Mouse (Mus musculus): Measurements from ENCODE around the gene Shisal2a. TPM values are rescaled to one million over a fixed set of nuclear protein-coding genes. Genes with fewer than 3 reads are reported as not detected.

Gene Shisal2a
- polyA plus RNA-seq, 1 experiment from 2014 or later: 0.34 TPM

GRCm38 (mm10) chr4:108379476-108379875, 3.7 kb downstream of the Shisal2a start:
- Histone ChIP-seq H3K9me3 (ENCODE audit: low read depth, low read length) (no peaks in the 10 kb centered on the region), H3K27me3 (ENCODE audit: insufficient read depth, low read length) (peaks cover 23% of the 10 kb centered on the region), H3K4me2 (no peak overlapping the region), H3K4me3 (ENCODE audit: low read depth, low read length) (no peak overlapping the region), H3K36me3 (ENCODE audit: insufficient read depth) (no peaks in the 10 kb centered on the region), H3K27ac (ENCODE audit: low read depth) (no peak overlapping the region), H3K4me1 (ENCODE audit: insufficient read depth) (peaks cover 3% of the 10 kb centered on the region; the same call in 1 of the 2 replicates), H3K9ac (no peak overlapping the region)
- DNase-seq (no peak), ATAC-seq (ENCODE audit: insufficient read depth) (no peak)
- 78% methylated on average over 3 of the region's 3 CpGs for WGBS
- TF ChIP-seq CTCF (IDR thresholded peaks at IDR 0.05; ENCODE audit: low read depth): no peak

DNA sequence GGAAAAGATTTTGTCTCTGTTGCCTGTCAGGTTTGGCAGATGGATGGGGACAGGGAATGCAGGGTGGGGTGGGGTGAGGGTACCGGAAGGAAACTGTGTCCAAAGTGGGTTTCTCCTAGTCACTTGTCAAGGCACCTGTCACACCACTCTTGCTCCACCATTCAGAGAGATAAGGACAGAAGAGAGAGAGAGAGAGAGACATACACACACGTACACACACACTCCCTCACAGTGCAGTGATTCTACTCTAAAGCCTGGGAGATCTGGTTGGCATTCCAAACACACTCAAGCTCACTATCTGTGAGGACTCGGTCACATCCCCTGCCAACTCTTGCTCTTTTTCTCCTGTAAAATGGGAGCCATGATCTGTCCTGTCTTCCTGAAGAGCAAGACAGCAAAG, 11.0 kb downstream of the Shisal2a start:
- no peak for TF ChIP-seq CTCF (IDR thresholded peaks at IDR 0.05; ENCODE audit: low read depth)
- 20% methylated on average over 3 of the region's 3 CpGs for WGBS
- Histone ChIP-seq H3K27me3 (ENCODE audit: insufficient read depth, low read length) (no peaks in the 10 kb centered on the region), H3K36me3 (ENCODE audit: insufficient read depth) (no peaks in the 10 kb centered on the region), H3K9me3 (ENCODE audit: low read depth, low read length) (no peaks in the 10 kb centered on the region), H3K9ac (no peak overlapping the region), H3K4me3 (ENCODE audit: low read depth, low read length) (no peak overlapping the region), H3K4me2 (no peak overlapping the region), H3K27ac (ENCODE audit: low read depth) (no peak overlapping the region), H3K4me1 (ENCODE audit: insufficient read depth) (no peaks in the 10 kb centered on the region)
- DNase-seq (no peak), ATAC-seq (ENCODE audit: insufficient read depth) (no peak)

- DNase-seq (no peak), ATAC-seq (ENCODE audit: insufficient read depth) (no peak)
- WGBS: 89% methylated on average over 3 of the region's 3 CpGs
- TF ChIP-seq CTCF (IDR thresholded peaks at IDR 0.05; ENCODE audit: low read depth): no peak
- Histone ChIP-seq H3K9me3 (ENCODE audit: low read depth, low read length) (no peaks in the 10 kb centered on the region), H3K4me1 (ENCODE audit: insufficient read depth) (no peaks in the 10 kb centered on the region), H3K27me3 (ENCODE audit: insufficient read depth, low read length) (no peaks in the 10 kb centered on the region), H3K4me3 (ENCODE audit: low read depth, low read length) (no peak overlapping the region), H3K36me3 (ENCODE audit: insufficient read depth) (no peaks in the 10 kb centered on the region), H3K27ac (ENCODE audit: low read depth) (no peak overlapping the region), H3K4me2 (no peak overlapping the region), H3K9ac (no peak overlapping the region)
Observed at GRCm38 (mm10) chr4:108371421-108371820, 11.7 kb downstream of the Shisal2a start.

DNA sequence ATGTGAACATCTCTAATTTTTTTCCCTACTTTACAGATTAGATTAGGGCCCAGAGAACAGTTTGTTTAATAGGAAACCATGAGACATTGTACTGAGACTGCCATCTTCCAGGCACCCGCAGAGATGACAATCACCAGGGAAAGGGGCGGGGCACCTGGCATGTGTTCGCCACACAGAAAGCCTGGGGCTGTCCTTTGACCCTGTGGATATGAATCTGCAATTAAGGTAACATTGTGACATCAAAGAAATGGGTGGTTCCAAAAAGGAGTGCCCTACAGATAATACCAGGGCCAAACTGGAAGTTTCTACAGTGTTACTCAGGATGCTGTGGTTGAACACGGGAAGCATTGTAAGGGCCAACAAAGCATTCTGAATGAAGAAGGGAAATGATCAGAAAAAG, 12.7 kb downstream of the Shisal2a start:
- Histone ChIP-seq H3K9me3 (ENCODE audit: low read depth, low read length) (no peaks in the 10 kb centered on the region), H3K4me3 (ENCODE audit: low read depth, low read length) (no peak overlapping the region), H3K36me3 (ENCODE audit: insufficient read depth) (no peaks in the 10 kb centered on the region), H3K27ac (ENCODE audit: low read depth) (no peak overlapping the region), H3K4me2 (no peak overlapping the region), H3K4me1 (ENCODE audit: insufficient read depth) (no peaks in the 10 kb centered on the region), H3K27me3 (ENCODE audit: insufficient read depth, low read length) (no peaks in the 10 kb centered on the region), H3K9ac (no peak overlapping the region)
- no peak for TF ChIP-seq CTCF (IDR thresholded peaks at IDR 0.05; ENCODE audit: low read depth)
- WGBS: 59% methylated on average over 4 of the region's 4 CpGs
- ATAC-seq (ENCODE audit: insufficient read depth): no peak
- DNase-seq: no peak

- DNase-seq (no peak), ATAC-seq (ENCODE audit: insufficient read depth) (no peak)
- Histone ChIP-seq H3K27ac (ENCODE audit: low read depth) (no peak overlapping the region), H3K27me3 (ENCODE audit: insufficient read depth, low read length) (no peaks in the 10 kb centered on the region), H3K36me3 (ENCODE audit: insufficient read depth) (no peaks in the 10 kb centered on the region), H3K9me3 (ENCODE audit: low read depth, low read length) (no peaks in the 10 kb centered on the region), H3K4me1 (ENCODE audit: insufficient read depth) (peaks cover under 1% of the 10 kb centered on the region; the same call in 1 of the 2 replicates), H3K4me3 (ENCODE audit: low read depth, low read length) (no peak overlapping the region), H3K4me2 (no peak overlapping the region), H3K9ac (no peak overlapping the region)
- no peak for TF ChIP-seq CTCF (IDR thresholded peaks at IDR 0.05; ENCODE audit: low read depth)
- WGBS: 23% methylated on average over 5 of the region's 5 CpGs
Observed at GRCm38 (mm10) chr4:108369254-108369653, 13.9 kb downstream of the Shisal2a start.

- Histone ChIP-seq H3K4me3 (ENCODE audit: low read depth, low read length) (no peak overlapping the region), H3K4me1 (ENCODE audit: insufficient read depth) (peaks cover 35% of the 10 kb centered on the region), H3K4me2 (0 out of 2 replicates have a peak overlapping the region, but pooled peaks have one; percentile 1), H3K27ac (ENCODE audit: low read depth) (peak overlapping the region; percentile 94), H3K36me3 (ENCODE audit: insufficient read depth) (no peaks in the 10 kb centered on the region), H3K9me3 (ENCODE audit: low read depth, low read length) (no peaks in the 10 kb centered on the region), H3K27me3 (ENCODE audit: insufficient read depth, low read length) (no peaks in the 10 kb centered on the region), H3K9ac (peak overlapping the region; percentile 20; the same call in 1 of the 2 replicates)
- 12% methylated on average over 5 of the region's 5 CpGs for WGBS
- ATAC-seq (ENCODE audit: insufficient read depth) (no peak), DNase-seq (no peak)
- no peak for TF ChIP-seq CTCF (IDR thresholded peaks at IDR 0.05; ENCODE audit: low read depth)
Observed at GRCm38 (mm10) chr4:108364111-108364476, 19.1 kb downstream of the Shisal2a start.

DNA sequence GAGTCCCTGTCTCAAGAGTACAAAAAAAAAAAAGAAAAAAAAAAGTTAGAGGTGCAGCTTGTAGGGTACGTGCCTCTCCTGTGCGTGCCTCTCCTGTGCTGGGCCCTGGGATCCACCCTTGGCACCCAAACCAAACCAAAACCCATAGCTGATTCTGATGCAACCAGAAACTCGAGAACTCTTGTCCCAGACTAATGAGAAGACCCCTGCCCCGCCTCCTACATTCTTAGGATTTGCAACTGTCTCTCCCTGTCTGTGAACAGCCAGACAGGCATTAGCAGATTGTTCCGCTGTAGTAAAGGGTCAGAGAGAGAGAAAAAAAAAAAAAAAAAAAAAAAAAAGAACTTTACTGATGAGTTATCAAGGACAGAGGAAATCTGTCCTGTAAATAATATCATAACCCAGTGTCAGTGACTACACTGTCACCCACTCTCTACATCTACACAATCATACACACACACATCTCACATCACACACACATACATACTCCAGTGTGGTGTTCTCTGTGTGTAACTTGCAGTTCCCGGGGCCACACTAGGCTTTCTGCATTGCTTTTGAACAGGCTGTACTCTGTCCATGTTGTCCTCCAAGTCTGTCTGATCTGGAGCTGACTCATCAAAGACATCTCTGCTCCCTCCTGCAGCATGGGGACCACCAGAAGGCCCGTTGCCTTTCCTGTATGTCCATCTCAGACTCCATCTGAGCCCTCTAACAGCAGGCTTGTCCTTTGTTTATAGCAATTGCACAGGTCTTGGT, 19.6 kb downstream of the Shisal2a start:
- Histone ChIP-seq H3K27me3 (ENCODE audit: insufficient read depth, low read length) (no peaks in the 10 kb centered on the region), H3K36me3 (ENCODE audit: insufficient read depth) (no peaks in the 10 kb centered on the region), H3K4me3 (ENCODE audit: low read depth, low read length) (no peak overlapping the region; the same call in 1 of the 2 replicates), H3K9ac (peak overlapping the region; percentile 27), H3K9me3 (ENCODE audit: low read depth, low read length) (no peaks in the 10 kb centered on the region), H3K4me2 (peak overlapping the region; percentile 48), H3K27ac (ENCODE audit: low read depth) (peak overlapping the region; percentile 94), H3K4me1 (ENCODE audit: insufficient read depth) (peaks cover 36% of the 10 kb centered on the region)
- TF ChIP-seq CTCF (IDR thresholded peaks at IDR 0.05; ENCODE audit: low read depth): no peak
- ATAC-seq (ENCODE audit: insufficient read depth) (peak; percentile 57), DNase-seq (peak; percentile 80)
- 16% methylated on average over 7 of the region's 7 CpGs for WGBS
